Mouse (Mus musculus): ENCODE results near the gene Cmtr1.

Cmtr1 gene

GRCm38 (mm10) chr17:29732522-29732921, 72.1 kb downstream of the Cmtr1 start:
- DNase-seq (ENCODE audit: low read depth, low spot score): no peak

GRCm38 (mm10) chr17:29736448-29737014, 76.1 kb downstream of the Cmtr1 start:
- no peak for DNase-seq (ENCODE audit: low read depth, low spot score)

- no peak for DNase-seq (ENCODE audit: low read depth, low spot score)
Measured at GRCm38 (mm10) chr17:29737849-29738804, 77.7 kb downstream of the Cmtr1 start.

GRCm38 (mm10) chr17:29747466-29747865, 87.1 kb downstream of the Cmtr1 start:
- peak; percentile 96 for DNase-seq (ENCODE audit: low read depth, low spot score)

GRCm38 (mm10) chr17:29754510-29754909, 94.1 kb downstream of the Cmtr1 start:
- DNase-seq (ENCODE audit: low read depth, low spot score): no peak

Measured in R1 (cell line).